Mouse (Mus musculus) cerebellum, adult 2 months (tissue): ENCODE data around the gene Pold1. TPM values are rescaled to one million over a fixed set of nuclear protein-coding genes. Genes with fewer than 3 reads are reported as not detected.

Experiments
- DNase-seq, 2 experiments: peaks; one replicate each; pipeline ENCODE4 v3.0.0; 2021
- H3K27ac ChIP-seq: fragments of 200-500 bp; 2 replicates; pipeline ENCODE4 v1.5.1; 2012; ENCODE audit warnings: low read length, control low read depth, inconsistent platforms; ENCODE audit not compliant: insufficient read depth
- H3K27me3 ChIP-seq: fragments of 200-500 bp; 2 replicates; pipeline ENCODE4 v1.6.1; 2012; ENCODE audit warnings: inconsistent platforms, mild to moderate bottlenecking, low read length, moderate library complexity; ENCODE audit not compliant: control insufficient read depth, insufficient read depth
- H3K4me1 ChIP-seq: fragments of 200-500 bp; 2 replicates; pipeline ENCODE4 v1.6.1; 2011; ENCODE audit warnings: low read length; ENCODE audit not compliant: control insufficient read depth, insufficient read depth
- H3K4me3 ChIP-seq: fragments of 200-500 bp; replicated peaks from 2 replicates; pipeline ENCODE3; 2011; ENCODE audit warnings: mild to moderate bottlenecking, low read depth, low read length, control low read depth; ENCODE audit not compliant: insufficient read depth
- CTCF ChIP-seq: fragments of 200-500 bp; IDR thresholded peaks from 2 replicates; pipeline ENCODE4 v1.5.1; 2011; ENCODE audit warnings: low read depth, mild to moderate bottlenecking, control low read depth, low read length, moderate library complexity, borderline replicate concordance; ENCODE audit not compliant: insufficient read depth
- POLR2A ChIP-seq: fragments of 200-500 bp; IDR thresholded peaks from 2 replicates; pipeline ENCODE4 v1.6.1; 2011; ENCODE audit warnings: low read length, control low read depth, borderline replicate concordance; ENCODE audit not compliant: insufficient read depth
- WGBS: fragments of 180-500 bp; shearing (Covaris S2); methylation state at CpG from one replicate; pipeline ENCODE4 v1.1.7; 2018; 5-methylcytosine and 5-hydroxymethylcytosine counted together
- polyA plus RNA-seq: library from polyadenylated mRNA; depleted of rRNA; stranded (reverse); fragments of >200 nt; gene quantifications from 2 replicates; pipeline ENCODE4 v1.2.3, GENCODE M21; 2012; rRNA removed

The Pold1 gene
- polyA plus RNA-seq, 1 experiment, result 21.6 TPM

- Histone ChIP-seq H3K27ac (no peak overlapping the region), H3K4me1 (no peaks in the 10 kb centered on the region), H3K27me3 (no peaks in the 10 kb centered on the region), H3K4me3 (no peak overlapping the region)
- TF ChIP-seq POLR2A (no peak), CTCF (no peak)
- DNase-seq, result peak in 1 of 2 experiments; percentile 6
- whole genome bisulfite sequencing, result 100% methylated on average over 1 of the region's 1 CpGs
These were observed 64.5 kb downstream of the Pold1 start for GRCm38 (mm10) chr7:44484109-44484508.

- DNase-seq, result no peak
These were observed 65.7 kb downstream of the Pold1 start for GRCm38 (mm10) chr7:44482836-44483435.

More at GRCm38 (mm10) chr7:44482836-44483435, 65.7 kb downstream of the Pold1 start:
- 87% methylated on average over 3 of the region's 3 CpGs for WGBS
- H3K4me1 ChIP-seq, result no peaks in the 10 kb centered on the region
- no peak overlapping the region for H3K4me3 ChIP-seq
- no peak overlapping the region for H3K27ac ChIP-seq
- TF ChIP-seq POLR2A, result no peak
- no peak for TF ChIP-seq CTCF
- H3K27me3 ChIP-seq, result no peaks in the 10 kb centered on the region; the same call in 1 of the 2 replicates

Other genes with a start within 250 kb of the Pold1 start
- 2.4 and 3.0 TPM in 2 replicates for gene Clec11a, start 241.9 kb downstream of the Pold1 start, polyA plus RNA-seq
- gene Shank1, start 238.6 kb downstream of the Pold1 start, polyA plus RNA-seq, result 51.4 and 60.7 TPM in 2 replicates
- gene Syt3, start 164.7 kb downstream of the Pold1 start, polyA plus RNA-seq, result 125 and 130 TPM in 2 replicates
- gene 1700008O03Rik, start 163.0 kb downstream of the Pold1 start, polyA plus RNA-seq, result 3.1 and 3.8 TPM in 2 replicates
- 190 and 214 TPM in 2 replicates for gene Lrrc4b, start 119.8 kb downstream of the Pold1 start, polyA plus RNA-seq
- 9.3 and 10.2 TPM in 2 replicates for gene Aspdh, start 83.5 kb downstream of the Pold1 start, polyA plus RNA-seq
- gene Josd2, start 80.9 kb downstream of the Pold1 start, polyA plus RNA-seq, result 273 and 294 TPM in 2 replicates
- gene Emc10, start 52.3 kb downstream of the Pold1 start, polyA plus RNA-seq, result 302 and 309 TPM in 2 replicates
- gene Fam71e1, start 52.3 kb downstream of the Pold1 start, polyA plus RNA-seq, result 32.6 and 34.0 TPM in 2 replicates
- 0.14 and 0.18 TPM in 2 replicates for gene Mybpc2, start 24.2 kb downstream of the Pold1 start, polyA plus RNA-seq
- 0.16 and 0.19 TPM in 2 replicates for gene Spib, start 16.8 kb downstream of the Pold1 start, polyA plus RNA-seq
- gene Nr1h2, start 5.1 kb upstream of the Pold1 start, polyA plus RNA-seq, result 106 and 109 TPM in 2 replicates
- 0.26 and 0.43 TPM in 2 replicates for gene Napsa, start 23.5 kb upstream of the Pold1 start, polyA plus RNA-seq
- gene Kcnc3, start 41.8 kb upstream of the Pold1 start, polyA plus RNA-seq, result 368 and 423 TPM in 2 replicates
- gene Myh14, start 122.0 kb upstream of the Pold1 start, polyA plus RNA-seq, result 54.9 and 56.2 TPM in 2 replicates
- gene Izumo2, start 159.9 kb upstream of the Pold1 start, polyA plus RNA-seq, result not detected in 2 replicates
- 37.4 and 39.1 TPM in 2 replicates for gene Vrk3, start 199.6 kb upstream of the Pold1 start, polyA plus RNA-seq
- 0.71 and 0.79 TPM in 2 replicates for gene Zfp473, start 202.2 kb upstream of the Pold1 start, polyA plus RNA-seq